Mouse (Mus musculus): ENCODE measurements at regions not wholly inside any gene's neighbourhood (a gene's known extent, or its start where the extent isn't known, plus 50 kb on each side); places are given as distances from the start of the nearest gene placed in this dataset.

GRCm38 (mm10) chr1:154995778-154996390, 103.6 kb downstream of the Ier5 start:
- DNase-seq (ENCODE audit: low read depth) = no peak

GRCm38 (mm10) chr1:154993927-154994856, 105.2 kb downstream of the Ier5 start:
- DNase-seq (ENCODE audit: low read depth) = no peak

GRCm38 (mm10) chr1:154983325-154983724, 99.0 kb upstream of the Cacna1e start:
- DNase-seq (ENCODE audit: low read depth) = no peak

GRCm38 (mm10) chr1:154982836-154983235, 98.5 kb upstream of the Cacna1e start:
- no peak for DNase-seq (ENCODE audit: low read depth)

GRCm38 (mm10) chr1:154981687-154982086, 97.4 kb upstream of the Cacna1e start:
- DNase-seq (ENCODE audit: low read depth) = no peak

GRCm38 (mm10) chr1:154975732-154976131, 91.4 kb upstream of the Cacna1e start:
- DNase-seq (ENCODE audit: low read depth) = no peak

- DNase-seq (ENCODE audit: low read depth) = no peak
Measured at GRCm38 (mm10) chr1:154961271-154961670, 77.0 kb upstream of the Cacna1e start.

- DNase-seq (ENCODE audit: low read depth) = no peak
Measured at GRCm38 (mm10) chr1:154956625-154957031, 72.3 kb upstream of the Cacna1e start.

GRCm38 (mm10) chr1:154952679-154953078, 68.4 kb upstream of the Cacna1e start:
- no peak for DNase-seq (ENCODE audit: low read depth)
